Mouse (Mus musculus) neutrophil, adult 65 days (primary cell): Measurements from ENCODE around the gene Rpain. TPM values are rescaled to one million over a fixed set of nuclear protein-coding genes. Genes with fewer than 3 reads are reported as not detected.

Experiments
- total RNA-seq: library from RNA; stranded (reverse); gene quantifications from 2 replicates; pipeline ENCODE4 v1.2.4, GENCODE M21; 2023

Gene Rpain
- total RNA-seq = 17.5 and 26.9 TPM in 2 replicates

DNA sequence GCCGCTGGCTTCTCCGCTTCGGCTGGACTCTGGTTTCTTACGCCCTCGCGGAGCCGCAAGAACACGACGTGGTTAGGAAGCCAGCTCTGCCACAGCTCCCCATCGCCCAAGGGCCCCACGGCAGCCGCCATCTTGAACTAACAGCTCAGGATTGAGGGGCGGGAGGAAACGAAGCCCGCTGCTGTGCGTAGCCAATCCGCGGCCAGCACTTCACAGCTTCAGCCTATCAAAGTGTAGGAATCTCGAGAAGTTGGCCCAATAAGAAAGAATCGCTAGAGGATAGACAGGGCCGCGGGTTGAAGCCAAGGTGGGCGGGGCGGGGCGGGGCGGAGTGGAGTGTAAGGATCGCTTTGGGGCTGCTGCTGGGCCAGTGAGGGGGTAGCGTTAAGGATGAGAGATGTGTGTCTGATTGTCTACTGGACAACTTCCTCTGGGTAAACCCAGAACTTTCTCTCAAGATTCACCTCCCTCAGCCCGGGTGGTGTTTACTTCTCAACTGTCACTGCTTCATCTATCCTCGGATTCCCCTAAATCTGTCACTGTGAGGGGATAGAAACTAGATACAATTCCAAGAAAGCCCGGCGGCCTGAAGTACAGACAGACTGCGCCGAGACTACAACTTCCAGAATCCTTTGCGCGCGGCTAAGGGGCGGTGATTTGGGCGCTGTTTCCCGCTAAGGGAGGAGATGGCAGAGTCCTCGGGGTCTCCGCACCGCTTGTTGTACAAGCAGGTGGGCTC, at the start of gene Rpain, which contains the start of gene Nup88:
Gene Rpain, plus strand, starts transcription at position 393 of the 739 bp plus-strand sequence.
Gene Nup88, minus strand, starts transcription at position 153 of the 739 bp plus-strand sequence.

DNA sequence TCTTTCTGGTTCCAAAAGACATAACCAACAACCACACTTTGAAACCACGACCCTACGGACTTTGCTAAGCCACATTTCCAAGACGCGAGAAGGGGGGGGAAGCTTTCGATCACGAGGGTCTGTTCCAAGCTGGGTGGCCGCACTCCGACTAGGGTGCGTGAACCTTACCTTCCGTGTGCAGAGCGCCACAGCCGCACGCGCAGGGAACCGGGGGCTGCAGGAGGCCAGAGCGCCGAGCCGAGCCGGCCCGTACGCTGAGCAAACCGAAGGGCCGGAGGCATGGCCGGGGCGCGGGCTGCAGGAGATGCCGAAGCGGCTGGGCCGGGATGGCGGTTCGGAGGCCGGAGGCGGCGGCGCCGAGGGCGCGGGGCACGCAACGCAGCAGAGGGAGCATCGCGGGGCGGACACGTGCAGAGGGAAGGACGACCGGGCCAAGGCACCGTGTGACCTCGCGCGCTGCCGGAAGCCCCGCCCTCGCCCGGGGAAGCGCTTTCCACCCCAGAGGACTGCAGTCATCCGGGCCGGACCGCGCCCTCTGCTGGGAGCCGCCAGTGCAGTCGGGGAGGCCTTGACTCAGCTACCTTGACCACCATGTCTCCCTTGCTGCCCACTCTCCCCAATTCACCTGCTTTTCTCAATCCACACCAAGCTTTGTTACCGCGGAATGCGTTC, 12.7 kb downstream of the Rpain start, which contains the start of gene C1qbp:
Gene C1qbp, minus strand, starts transcription at position 470 of the 672 bp plus-strand sequence.

GRCm38 (mm10) chr11:71004316-71004773, 34.3 kb downstream of the Rpain start, which contains the start of gene Dhx33:
TSS of gene Dhx33 (minus strand) at chr11:71004437.

DNA sequence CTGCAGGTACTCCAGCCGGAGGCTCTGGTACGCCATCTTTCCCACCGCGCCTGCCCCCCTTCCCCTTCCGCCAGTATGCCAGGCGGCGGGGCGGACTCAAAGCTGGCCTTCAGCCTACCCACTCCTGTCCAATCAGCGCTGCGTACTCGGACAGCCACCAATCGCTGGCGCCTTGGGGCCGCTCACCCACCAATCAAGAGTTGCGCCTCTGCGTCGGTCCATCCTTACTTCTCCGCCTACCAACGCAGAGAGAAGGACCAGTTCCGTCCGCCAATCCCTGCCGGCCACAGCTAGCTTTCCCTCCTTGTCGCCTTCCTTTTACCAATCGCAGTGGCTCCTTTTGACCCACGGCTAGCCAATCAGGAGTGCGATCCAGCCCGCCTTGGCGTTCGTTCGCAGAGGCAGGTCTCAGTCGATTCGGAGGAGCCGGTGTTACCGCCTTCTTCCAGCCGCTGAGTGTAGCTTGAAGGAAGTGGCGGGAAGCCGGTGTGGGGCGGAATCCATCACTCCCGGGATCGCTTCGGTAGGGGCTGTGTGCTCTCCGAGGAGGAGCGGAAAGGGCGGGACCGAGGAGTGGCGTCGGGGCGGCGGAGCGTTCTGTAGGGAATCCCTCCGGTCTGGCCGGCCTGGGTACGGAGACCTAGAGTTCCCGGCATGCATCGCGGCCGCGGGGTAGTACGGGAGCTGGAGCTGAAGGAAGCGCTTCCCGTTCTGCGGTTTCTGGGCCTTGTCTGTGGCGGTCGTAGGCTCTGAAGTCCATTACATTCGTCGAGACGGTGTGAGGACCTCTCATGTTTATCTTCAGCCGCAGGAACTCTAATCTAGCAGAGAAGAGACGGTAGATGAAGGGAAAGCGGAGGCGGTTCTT, 49.4 kb downstream of the Rpain start, which contains the start of the genes Mis12 and Derl2:
Gene Mis12, plus strand, starts transcription at position 411 of the 868 bp plus-strand sequence.
Gene Derl2, minus strand, starts transcription at position 641 of the 868 bp plus-strand sequence.

Other genes with a start within 250 kb of the Rpain start
- 0.25 and 0.28 TPM in 2 replicates for gene Zfp3, start 206.0 kb upstream of the Rpain start, total RNA-seq
- gene Scimp, start 157.6 kb upstream of the Rpain start, total RNA-seq = not detected in 2 replicates
- gene Rabep1, start 125.4 kb upstream of the Rpain start, total RNA-seq = 10.5 and 15.3 TPM in 2 replicates
- gene Nup88, start 240 bp upstream of the Rpain start, total RNA-seq = 45.9 and 64.5 TPM in 2 replicates
- gene C1qbp, start 12.8 kb downstream of the Rpain start, total RNA-seq = 27.4 and 30.6 TPM in 2 replicates
- 4.6 and 8.7 TPM in 2 replicates for gene Dhx33, start 34.2 kb downstream of the Rpain start, total RNA-seq
- 9.4 and 10.6 TPM in 2 replicates for gene Mis12, start 49.4 kb downstream of the Rpain start, total RNA-seq
- 25.7 and 29.8 TPM in 2 replicates for gene Derl2, start 49.6 kb downstream of the Rpain start, total RNA-seq
- not detected in 2 replicates for gene 6330403K07Rik, start 63.3 kb downstream of the Rpain start, total RNA-seq
- 8.0 and 8.7 TPM in 2 replicates for gene Nlrp1a, start 174.5 kb downstream of the Rpain start, total RNA-seq